Mouse (Mus musculus): Measurements from ENCODE around the gene Tead2. TPM values are rescaled to one million over a fixed set of nuclear protein-coding genes. Genes with fewer than 3 reads are reported as not detected.
"Not testable (repeated sequence)": the region's sequence is repeated elsewhere in the genome, so short reads cannot be mapped to it uniquely, and the experiment has no call there.

Gene Tead2
- polyA plus RNA-seq (2015; fragmentation: Nextera tagmentation; extraction: Ambion mirVana) = 88.0 and 92.4 TPM in 2 replicates

- peak within 1 kb of the TSS; percentile 90 for H3K4me3 ChIP-seq (ENCODE audit: low read length)
- peaks cover 22% of the 10 kb centered on the region for H3K36me3 ChIP-seq (ENCODE audit: control insufficient read depth, insufficient read depth)
- H3K27ac ChIP-seq (ENCODE audit: low read length) = peak within 1 kb of the TSS; percentile 85
- H3K4me1 ChIP-seq (ENCODE audit: control insufficient read depth, insufficient read depth, low read length) = peaks cover 25% of the 10 kb centered on the region
- H3K9ac ChIP-seq (ENCODE audit: low read length) = peak within 1 kb of the TSS; percentile 97
- H3K4me2 ChIP-seq (ENCODE audit: low read depth, low read length) = peak within 1 kb of the TSS; percentile 91
- no peaks in the 10 kb centered on the region for H3K9me3 ChIP-seq (replicated peaks; ENCODE audit: control insufficient read depth, low read length)
- under 1% methylated on average over 55 of the region's 55 CpGs for WGBS
- peaks cover 11% of the 10 kb centered on the region for H3K27me3 ChIP-seq (ENCODE audit: control insufficient read depth, insufficient read depth, low read length)
- peak; percentile 73 for ATAC-seq (replicated peaks; ENCODE audit: extremely low read depth, insufficient read depth, low FRiP score)
Observed at GRCm38 (mm10) chr7:45215673-45216441, at the start of gene Tead2. Tead2 (plus strand) TSS chr7:45215753.

DNA sequence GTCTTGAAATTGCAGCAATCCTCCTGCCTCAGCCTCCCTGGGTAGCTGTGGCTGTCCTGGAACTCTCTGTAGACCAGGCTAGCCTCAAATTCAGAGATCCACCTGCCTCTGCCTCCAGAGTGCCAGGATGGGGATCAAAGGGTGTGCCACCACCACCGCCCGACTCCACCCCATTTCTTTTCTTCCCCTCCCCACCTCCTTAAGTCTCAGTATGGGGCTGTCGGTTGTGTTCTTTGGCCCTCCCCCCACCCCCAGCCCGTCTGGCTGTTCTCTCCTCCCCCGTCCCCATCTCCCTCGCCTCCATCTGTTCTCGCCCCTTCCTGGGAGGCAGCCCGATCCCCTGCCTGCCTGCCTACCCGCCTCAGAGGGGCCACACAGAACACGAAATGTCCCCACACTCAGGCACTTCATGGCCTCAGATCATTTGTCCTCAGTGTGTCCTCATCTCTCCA, 48.6 kb upstream of the Tead2 start:
- peaks cover 75% of the 10 kb centered on the region for H3K27me3 ChIP-seq (ENCODE audit: control insufficient read depth, insufficient read depth, low read length)
- no peak for ATAC-seq (replicated peaks; ENCODE audit: extremely low read depth, insufficient read depth, low FRiP score)
- no peak overlapping the region for H3K27ac ChIP-seq (ENCODE audit: low read length)
- H3K4me1 ChIP-seq (ENCODE audit: control insufficient read depth, insufficient read depth, low read length) = peaks cover 8% of the 10 kb centered on the region
- H3K9ac ChIP-seq (ENCODE audit: low read length) = no peak overlapping the region
- 27% methylated on average over 10 of the region's 10 CpGs for WGBS
- no peaks in the 10 kb centered on the region for H3K36me3 ChIP-seq (ENCODE audit: control insufficient read depth, insufficient read depth)
- peaks cover 30% of the 10 kb centered on the region for H3K9me3 ChIP-seq (replicated peaks; ENCODE audit: control insufficient read depth, low read length)
- H3K4me3 ChIP-seq (ENCODE audit: low read length) = no peak overlapping the region
- no peak overlapping the region for H3K4me2 ChIP-seq (ENCODE audit: low read depth, low read length)

GRCm38 (mm10) chr7:45167761-45168445, 47.6 kb upstream of the Tead2 start:
- Histone ChIP-seq H3K36me3 (ENCODE audit: control insufficient read depth, insufficient read depth) (no peaks in the 10 kb centered on the region), H3K9ac (ENCODE audit: low read length) (no peak overlapping the region), H3K27ac (ENCODE audit: low read length) (no peak overlapping the region), H3K4me3 (ENCODE audit: low read length) (no peak overlapping the region), H3K9me3 (replicated peaks; ENCODE audit: control insufficient read depth, low read length) (peaks cover 34% of the 10 kb centered on the region), H3K4me1 (ENCODE audit: control insufficient read depth, insufficient read depth, low read length) (peaks cover 8% of the 10 kb centered on the region), H3K4me2 (ENCODE audit: low read depth, low read length) (no peak overlapping the region), H3K27me3 (ENCODE audit: control insufficient read depth, insufficient read depth, low read length) (peaks cover 78% of the 10 kb centered on the region)
- 3% methylated on average over 19 of the region's 19 CpGs for WGBS
- ATAC-seq (replicated peaks; ENCODE audit: extremely low read depth, insufficient read depth, low FRiP score) = no peak

DNA sequence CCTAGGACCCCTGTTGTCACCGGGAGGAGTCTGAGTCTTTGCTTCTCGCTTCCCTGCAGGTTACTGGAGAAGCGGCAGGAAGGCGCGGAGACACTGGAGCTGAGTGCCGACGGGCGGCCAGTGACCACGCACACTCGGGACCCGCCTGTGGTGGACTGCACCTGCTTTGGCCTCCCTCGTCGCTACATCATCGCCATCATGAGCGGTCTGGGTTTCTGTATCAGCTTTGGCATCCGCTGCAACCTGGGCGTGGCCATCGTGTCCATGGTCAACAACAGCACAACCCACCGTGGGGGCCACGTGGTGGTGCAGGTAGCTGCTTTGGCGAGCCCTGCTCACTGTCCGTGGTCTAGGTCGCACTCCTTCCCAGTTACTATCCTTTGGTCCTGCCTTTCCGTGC, 46.9 kb upstream of the Tead2 start:
- no peak for ATAC-seq (replicated peaks; ENCODE audit: extremely low read depth, insufficient read depth, low FRiP score)
- 6% methylated on average over 24 of the region's 24 CpGs for WGBS

GRCm38 (mm10) chr7:45169495-45169894, 46.1 kb upstream of the Tead2 start:
- peaks cover 67% of the 10 kb centered on the region for H3K27me3 ChIP-seq (ENCODE audit: control insufficient read depth, insufficient read depth, low read length)
- H3K36me3 ChIP-seq (ENCODE audit: control insufficient read depth, insufficient read depth) = no peaks in the 10 kb centered on the region
- no peak overlapping the region for H3K9ac ChIP-seq (ENCODE audit: low read length)
- H3K4me3 ChIP-seq (ENCODE audit: low read length) = no peak overlapping the region
- H3K4me1 ChIP-seq (ENCODE audit: control insufficient read depth, insufficient read depth, low read length) = peaks cover 3% of the 10 kb centered on the region; the same call in 1 of the 2 replicates
- no peak for ATAC-seq (replicated peaks; ENCODE audit: extremely low read depth, insufficient read depth, low FRiP score)
- H3K9me3 ChIP-seq (replicated peaks; ENCODE audit: control insufficient read depth, low read length) = peaks cover 34% of the 10 kb centered on the region
- no peak overlapping the region for H3K4me2 ChIP-seq (ENCODE audit: low read depth, low read length)
- no peak overlapping the region for H3K27ac ChIP-seq (ENCODE audit: low read length)
- 90% methylated on average over 3 of the region's 3 CpGs for WGBS

More for the DNA sequence above, 46.9 kb upstream of the Tead2 start:
- H3K4me3 ChIP-seq (ENCODE audit: low read length) = no peak overlapping the region
- no peak overlapping the region for H3K4me2 ChIP-seq (ENCODE audit: low read depth, low read length)
- H3K4me1 ChIP-seq (ENCODE audit: control insufficient read depth, insufficient read depth, low read length) = peaks cover 7% of the 10 kb centered on the region
- H3K9ac ChIP-seq (ENCODE audit: low read length) = no peak overlapping the region
- no peaks in the 10 kb centered on the region for H3K36me3 ChIP-seq (ENCODE audit: control insufficient read depth, insufficient read depth)
- peaks cover 71% of the 10 kb centered on the region for H3K27me3 ChIP-seq (ENCODE audit: control insufficient read depth, insufficient read depth, low read length)
- peaks cover 34% of the 10 kb centered on the region for H3K9me3 ChIP-seq (replicated peaks; ENCODE audit: control insufficient read depth, low read length)
- no peak overlapping the region for H3K27ac ChIP-seq (ENCODE audit: low read length)

GRCm38 (mm10) chr7:45172974-45173373, 42.6 kb upstream of the Tead2 start:
- H3K9me3 ChIP-seq (replicated peaks; ENCODE audit: control insufficient read depth, low read length) = peaks cover 34% of the 10 kb centered on the region
- no peak overlapping the region for H3K4me3 ChIP-seq (ENCODE audit: low read length)
- H3K27ac ChIP-seq (ENCODE audit: low read length) = no peak overlapping the region
- H3K36me3 ChIP-seq (ENCODE audit: control insufficient read depth, insufficient read depth) = no peaks in the 10 kb centered on the region
- H3K4me1 ChIP-seq (ENCODE audit: control insufficient read depth, insufficient read depth, low read length) = peaks cover 6% of the 10 kb centered on the region
- no peak overlapping the region for H3K4me2 ChIP-seq (ENCODE audit: low read depth, low read length)
- no peak for ATAC-seq (replicated peaks; ENCODE audit: extremely low read depth, insufficient read depth, low FRiP score)
- 57% methylated on average over 7 of the region's 7 CpGs for WGBS
- peaks cover 67% of the 10 kb centered on the region for H3K27me3 ChIP-seq (ENCODE audit: control insufficient read depth, insufficient read depth, low read length)
- H3K9ac ChIP-seq (ENCODE audit: low read length) = no peak overlapping the region

- H3K9ac ChIP-seq (ENCODE audit: low read length); H3K4me2 ChIP-seq (ENCODE audit: low read depth, low read length); H3K4me3 ChIP-seq (ENCODE audit: low read length); H3K27ac ChIP-seq (ENCODE audit: low read length); H3K4me1 ChIP-seq (ENCODE audit: control insufficient read depth, insufficient read depth, low read length); H3K36me3 ChIP-seq (ENCODE audit: control insufficient read depth, insufficient read depth); ATAC-seq (replicated peaks; ENCODE audit: extremely low read depth, insufficient read depth, low FRiP score): not testable (repeated sequence)
- peaks cover 68% of the 10 kb centered on the region for H3K27me3 ChIP-seq (ENCODE audit: control insufficient read depth, insufficient read depth, low read length)
- 53% methylated on average over 1 of the region's 1 CpGs for WGBS
- H3K9me3 ChIP-seq (replicated peaks; ENCODE audit: control insufficient read depth, low read length) = peaks cover 34% of the 10 kb centered on the region
Observed at GRCm38 (mm10) chr7:45173772-45174171, 41.8 kb upstream of the Tead2 start.

GRCm38 (mm10) chr7:45174567-45175280, 40.8 kb upstream of the Tead2 start:
- Histone ChIP-seq H3K9me3 (replicated peaks; ENCODE audit: control insufficient read depth, low read length) (peaks cover 24% of the 10 kb centered on the region), H3K36me3 (ENCODE audit: control insufficient read depth, insufficient read depth) (no peaks in the 10 kb centered on the region), H3K4me2 (ENCODE audit: low read depth, low read length) (peak overlapping the region; percentile 15; the same call in 1 of the 2 replicates), H3K4me1 (ENCODE audit: control insufficient read depth, insufficient read depth, low read length) (peaks cover 6% of the 10 kb centered on the region), H3K9ac (ENCODE audit: low read length) (peak overlapping the region; percentile 25; the same call in 1 of the 2 replicates), H3K27me3 (ENCODE audit: control insufficient read depth, insufficient read depth, low read length) (peaks cover 69% of the 10 kb centered on the region), H3K27ac (ENCODE audit: low read length) (no peak overlapping the region), H3K4me3 (ENCODE audit: low read length) (0 out of 2 replicates have a peak overlapping the region, but pooled peaks have one; percentile 0)
- 7% methylated on average over 29 of the region's 29 CpGs for WGBS
- ATAC-seq (replicated peaks; ENCODE audit: extremely low read depth, insufficient read depth, low FRiP score) = no peak
